Mouse (Mus musculus) cerebellum, adult 18-20 months (tissue): ENCODE results near the gene Uts2b.
"Not testable (repeated sequence)": the region's sequence is repeated elsewhere in the genome, so short reads cannot be mapped to it uniquely, and the experiment has no call there.

Experiments
- DNase-seq, 2 experiments: peaks; one replicate each; pipeline ENCODE4 v3.0.0; 2021

Uts2b gene

DNA sequence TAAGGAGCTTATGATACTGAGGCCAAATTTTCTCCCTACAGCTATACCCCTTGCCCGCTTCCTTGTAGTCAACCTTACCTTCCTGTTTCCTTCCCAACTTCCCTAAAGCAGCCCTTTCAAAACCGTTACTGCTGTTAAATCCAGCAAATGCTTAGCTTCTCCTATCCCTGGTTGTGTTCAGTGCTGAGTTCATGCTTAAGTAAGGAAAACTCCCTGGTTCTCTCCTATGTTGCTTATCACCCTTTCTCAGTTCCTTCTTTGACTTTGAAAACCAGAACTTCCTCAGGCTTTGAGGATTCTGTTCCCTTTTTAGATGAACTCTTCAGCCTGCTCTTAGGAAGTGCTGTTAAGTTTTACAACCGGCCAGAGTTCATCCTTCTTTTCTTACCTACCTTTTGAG lies 4.1 kb upstream of the Uts2b start:
- no peak for DNase-seq

DNA sequence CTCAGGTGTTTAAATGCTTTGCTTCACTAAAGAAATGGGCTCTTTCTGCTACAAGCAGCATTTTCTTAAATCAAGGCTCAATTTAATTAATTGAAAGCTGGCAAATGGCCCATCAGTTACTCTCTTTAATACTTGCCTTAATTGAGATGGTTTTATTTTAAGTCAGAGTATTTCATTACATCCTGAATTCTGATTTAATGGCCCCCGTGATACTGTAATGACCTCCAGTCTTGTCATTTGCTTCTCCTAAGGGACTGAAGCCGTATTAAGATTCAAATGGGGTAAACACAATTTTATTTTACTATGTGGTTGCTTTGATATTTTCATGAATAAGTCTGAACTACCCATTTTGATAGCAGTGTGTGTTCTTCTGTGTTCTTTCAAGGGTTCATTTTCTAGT lies 661 bp upstream of the Uts2b start:
- DNase-seq: no peak

DNA sequence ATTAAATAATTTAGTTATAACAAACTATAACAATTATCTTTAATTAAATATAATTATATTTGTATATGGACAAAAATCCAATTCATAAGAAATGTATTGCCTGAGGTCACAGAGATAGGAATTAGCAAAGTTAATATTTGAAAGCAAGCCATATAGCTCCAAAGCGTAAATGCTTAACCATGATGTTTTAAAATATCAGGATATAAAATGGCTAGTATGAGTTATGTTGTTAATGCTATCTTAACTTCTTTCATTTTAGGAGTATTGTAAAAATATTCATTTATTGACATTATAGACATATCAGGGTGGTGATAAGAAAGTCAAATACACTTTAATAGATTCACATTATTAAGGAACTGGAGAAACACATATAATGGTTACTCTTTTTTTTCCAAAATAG lies 10.0 kb downstream of the Uts2b start:
- DNase-seq: no peak

DNA sequence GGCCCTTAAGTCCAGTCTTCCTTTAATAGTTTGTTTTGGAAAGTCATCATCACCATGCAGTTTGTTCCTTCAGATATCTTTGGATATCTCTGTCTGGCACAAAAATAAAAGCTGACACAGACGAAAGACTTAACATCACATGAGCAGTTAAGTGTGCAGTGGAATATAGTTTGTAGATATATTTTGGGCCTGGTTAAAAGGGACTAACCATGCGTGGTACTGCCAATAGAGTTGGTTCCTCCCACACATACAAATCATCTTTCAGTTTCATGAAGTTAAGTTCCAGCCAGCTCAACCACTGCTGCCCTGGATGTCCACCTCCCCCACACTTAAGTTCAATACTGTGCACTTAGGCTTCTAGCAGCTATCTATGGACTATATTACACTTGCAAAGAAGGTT lies 15.6 kb downstream of the Uts2b start:
- no peak for DNase-seq

DNA sequence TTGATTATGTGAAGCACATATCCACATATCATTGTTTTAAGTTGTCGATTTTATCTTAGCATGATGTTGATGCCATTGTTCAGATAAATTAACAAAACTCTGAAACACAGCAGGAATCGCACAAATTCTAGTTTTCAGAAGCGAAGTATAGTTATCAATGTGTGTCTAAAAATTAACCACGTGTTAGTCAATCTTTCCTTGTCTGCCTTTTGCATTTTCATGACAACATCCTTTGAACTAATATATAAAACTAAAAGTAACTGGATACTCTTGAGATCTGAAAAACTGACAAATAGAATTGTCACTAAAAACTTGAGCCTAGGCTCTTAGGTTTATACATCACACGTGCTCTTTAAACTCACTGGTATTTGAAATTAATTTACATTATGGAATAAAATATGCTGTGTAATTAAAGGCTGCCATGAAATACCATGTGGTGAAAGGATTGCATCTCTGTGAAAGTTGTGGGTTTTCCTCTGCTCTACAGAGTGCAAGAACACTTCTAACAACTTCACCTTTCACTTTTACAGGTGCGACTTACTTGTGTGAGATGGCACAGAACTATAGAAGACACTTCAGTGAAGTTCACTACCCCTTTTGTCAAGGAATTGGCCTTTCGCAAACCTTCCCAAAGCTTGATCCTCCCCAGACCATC lies 20.0 kb downstream of the Uts2b start:
- no peak for DNase-seq

DNA sequence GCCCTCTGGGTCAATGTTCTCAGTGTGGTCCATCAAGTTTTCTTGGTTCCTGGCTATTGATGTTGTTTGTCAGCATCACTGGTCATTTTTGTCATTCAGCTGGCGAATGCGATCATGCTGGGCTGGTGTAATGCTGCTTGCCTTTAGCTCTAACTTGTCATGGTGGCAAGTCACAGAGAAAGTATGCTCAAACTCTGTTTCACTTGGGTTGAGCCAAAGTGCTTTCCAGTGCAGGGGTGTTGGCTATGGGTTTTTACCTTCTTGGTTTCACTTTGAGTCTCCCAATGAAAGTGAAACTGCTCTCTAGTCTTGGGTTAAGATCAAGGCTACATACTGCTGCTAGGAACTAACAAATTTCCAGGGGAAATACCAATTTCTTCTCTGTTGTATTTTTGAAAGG lies 20.8 kb downstream of the Uts2b start:
- DNase-seq: no peak

DNA sequence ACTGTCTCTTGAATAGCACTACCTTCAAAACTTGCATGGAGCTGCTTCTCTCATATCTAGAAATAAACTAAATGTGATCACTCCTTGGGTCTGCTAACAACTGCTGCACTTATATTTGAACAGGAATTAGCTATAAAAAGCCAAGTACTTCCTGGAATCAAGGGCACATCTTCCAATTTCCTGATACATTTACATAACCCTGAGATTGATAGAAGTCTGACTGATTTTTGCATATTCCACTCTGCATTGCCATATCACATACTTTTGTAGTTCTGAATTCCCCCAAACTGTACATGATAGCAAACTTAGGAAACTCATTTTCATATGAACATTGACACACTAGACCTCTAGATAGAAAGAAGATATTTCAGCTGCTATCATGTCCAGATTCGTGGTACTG lies 21.7 kb downstream of the Uts2b start:
- no peak for DNase-seq

DNA sequence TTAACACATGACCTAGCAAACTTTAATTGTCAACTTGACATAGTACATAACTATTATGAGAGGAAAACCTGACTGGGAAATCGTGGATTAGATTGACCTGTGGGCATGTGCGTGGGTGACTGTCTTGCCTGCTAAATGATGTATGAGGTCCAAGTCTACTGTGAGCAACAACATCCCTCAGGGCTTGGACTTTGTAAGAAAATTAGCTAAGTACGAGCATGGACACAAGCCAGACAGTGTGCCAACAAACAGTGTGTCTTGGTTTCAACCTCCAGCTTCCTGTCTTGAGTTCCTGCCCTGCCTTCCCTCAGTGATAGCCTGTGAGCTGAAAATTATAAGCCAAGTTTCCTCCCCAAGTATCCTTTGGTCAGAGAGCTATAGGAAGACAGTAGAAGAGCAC lies 22.5 kb downstream of the Uts2b start:
- DNase-seq: no peak

DNA sequence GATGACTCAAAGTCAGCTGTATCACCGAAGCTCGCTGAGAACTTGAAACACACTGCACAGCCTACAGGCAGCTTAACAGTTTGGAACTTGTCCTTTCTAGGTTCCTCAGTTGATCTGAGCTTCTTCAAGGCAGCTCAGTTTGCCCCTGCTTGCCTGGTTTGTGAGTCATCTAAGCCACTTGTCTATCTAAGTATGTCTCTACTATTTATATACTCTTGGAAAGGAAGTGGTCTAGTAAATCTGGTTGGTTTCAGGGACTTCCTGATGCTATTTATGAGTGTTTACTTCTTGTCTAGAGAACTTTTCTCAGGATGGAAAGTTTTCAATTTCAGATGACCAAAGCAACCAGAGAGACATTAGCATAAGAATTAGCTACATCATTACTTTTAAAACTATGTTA lies 43.6 kb downstream of the Uts2b start:
- no peak for DNase-seq

DNA sequence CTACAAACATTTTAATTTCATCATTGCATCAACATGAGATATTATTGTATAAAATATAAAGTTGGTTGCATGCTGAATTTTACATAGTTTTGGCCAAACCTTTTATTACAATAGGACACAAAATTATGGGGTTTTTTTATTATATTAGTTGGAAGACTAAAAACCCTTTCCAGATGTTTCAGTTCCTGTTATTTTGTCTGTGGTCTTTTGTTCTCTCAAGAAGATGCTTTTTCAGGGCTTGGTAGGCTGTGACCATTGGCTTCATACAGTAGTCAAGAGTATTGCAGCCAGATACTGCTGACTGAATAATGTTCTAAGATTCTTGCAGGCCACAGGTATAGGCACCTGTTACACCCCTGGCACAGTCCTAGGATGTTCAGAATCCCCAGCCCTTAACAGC lies 48.0 kb downstream of the Uts2b start:
- no peak for DNase-seq

DNA sequence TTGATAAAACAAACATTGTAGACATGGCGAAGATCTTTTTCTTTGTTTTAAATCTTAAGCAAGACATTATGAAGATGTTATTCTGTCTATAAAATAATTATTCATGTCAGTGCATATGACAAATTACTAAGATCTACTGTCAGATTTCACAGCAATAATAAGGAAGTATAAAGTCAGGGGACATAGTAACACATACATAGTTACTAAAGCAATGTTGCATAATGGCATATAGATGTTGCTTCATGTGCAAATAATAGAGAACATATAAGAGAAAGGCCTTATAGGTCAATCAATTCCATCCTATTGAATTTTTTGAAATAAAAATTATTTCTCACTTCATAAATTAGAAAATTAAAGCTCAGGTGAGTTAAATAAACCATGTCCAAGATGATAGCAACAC lies 50.9 kb downstream of the Uts2b start:
- DNase-seq: no peak

DNA sequence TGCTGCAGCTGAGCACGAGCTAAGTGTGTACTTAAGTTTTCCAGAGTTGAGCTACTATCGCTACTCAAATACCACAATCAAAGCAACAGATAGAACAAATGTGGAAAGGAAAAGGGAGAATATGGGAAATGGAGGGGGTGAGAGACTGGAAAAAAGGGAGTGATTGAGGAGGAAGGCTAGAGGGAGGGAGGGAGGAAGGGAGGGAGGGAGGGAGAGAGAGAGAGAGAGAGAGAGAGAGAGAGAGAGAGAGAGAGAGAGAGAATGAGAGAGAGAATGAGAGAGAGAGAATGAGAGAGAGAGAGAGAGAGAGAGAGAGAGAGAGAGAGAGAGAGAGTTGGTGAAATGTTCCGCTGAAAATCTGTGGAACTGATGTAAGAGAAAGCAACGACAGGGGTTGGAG lies 62.9 kb downstream of the Uts2b start, which contains the start of gene Ostn:
Gene Ostn, plus strand, starts transcription at position 301 of the 400 bp plus-strand sequence.
- not testable (repeated sequence) for DNase-seq
